Mouse (Mus musculus) right cerebral cortex, postnatal 4 days (tissue): ENCODE data around the gene Gm10837.
A peak's percentile ranks its signal among the peaks of the same experiment; 100 is the strongest.

Experiments
- DNase-seq: peaks from one replicate; pipeline ENCODE4 v3.0.0-alpha.2; 2022

Gm10837 gene

DNA sequence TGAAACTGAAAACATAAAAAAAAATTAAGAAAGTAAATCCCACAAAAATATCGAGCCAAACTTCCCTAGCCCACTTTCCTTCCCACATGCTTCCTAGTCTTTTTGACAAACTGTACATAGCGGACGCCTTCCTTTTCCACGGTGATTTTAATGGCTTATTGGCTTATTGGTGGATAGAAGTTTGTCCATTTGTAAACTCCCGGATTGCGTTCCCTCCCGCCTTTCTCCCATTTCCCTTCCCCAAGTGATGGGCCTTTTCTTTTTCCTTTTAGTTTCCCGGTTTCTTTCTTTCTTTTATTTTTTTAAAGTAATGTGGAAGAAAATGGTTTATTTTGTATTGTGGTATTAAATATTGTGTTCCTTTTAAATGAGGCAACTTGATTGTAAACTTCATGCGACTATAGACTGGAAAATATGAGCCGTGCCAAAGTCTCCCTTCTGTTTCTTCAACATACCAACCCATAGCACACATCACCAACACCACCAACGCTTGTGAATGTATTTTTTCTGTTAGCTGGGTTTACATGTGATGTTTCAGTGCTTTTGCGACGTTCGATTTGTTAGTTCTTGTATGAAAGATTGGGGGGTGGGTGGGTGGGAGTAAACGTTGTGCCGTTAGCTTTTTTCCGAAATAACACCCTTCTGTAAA, 10.8 kb upstream of the Gm10837 start:
- no peak for DNase-seq

DNA sequence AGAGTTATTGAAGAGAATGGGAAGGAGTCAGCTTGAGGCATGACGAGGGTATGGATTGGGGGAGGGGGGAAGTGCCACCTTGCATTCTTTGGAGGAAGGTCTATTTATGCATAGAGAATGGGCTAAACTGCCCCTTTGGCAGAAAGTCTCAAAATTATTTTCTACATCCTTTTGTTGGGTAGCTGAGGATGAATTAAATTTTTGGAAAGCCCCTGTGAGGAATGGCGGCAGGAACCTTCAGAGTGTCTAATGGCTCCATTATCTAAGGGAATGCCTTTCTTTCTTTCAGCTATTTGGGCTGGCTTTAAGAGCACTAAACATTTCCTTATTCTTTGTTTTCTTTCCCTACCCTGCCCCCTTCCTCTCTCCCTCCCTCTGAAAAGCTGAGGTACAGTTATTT, 10.0 kb upstream of the Gm10837 start:
- DNase-seq = no peak

DNA sequence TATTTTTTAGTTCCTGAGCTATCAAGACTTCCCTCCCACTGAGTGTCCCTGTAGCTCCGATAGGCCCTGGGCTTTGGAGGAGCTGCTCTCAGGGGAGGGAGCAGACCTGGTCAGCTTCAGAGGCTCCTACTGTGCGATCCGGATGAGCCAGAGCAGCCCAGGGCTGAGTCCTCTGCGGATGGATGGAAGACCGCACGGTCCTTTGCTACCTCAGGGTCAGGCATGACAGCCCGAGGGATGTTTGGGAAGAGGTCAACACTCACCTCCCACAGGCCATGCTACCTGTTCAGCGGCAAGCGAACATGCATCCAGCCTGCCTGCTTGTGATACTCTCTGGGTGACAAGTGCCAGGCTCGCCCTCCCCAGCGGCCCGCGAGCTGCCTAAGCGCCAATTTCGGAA, 9.2 kb upstream of the Gm10837 start:
- no peak for DNase-seq

DNA sequence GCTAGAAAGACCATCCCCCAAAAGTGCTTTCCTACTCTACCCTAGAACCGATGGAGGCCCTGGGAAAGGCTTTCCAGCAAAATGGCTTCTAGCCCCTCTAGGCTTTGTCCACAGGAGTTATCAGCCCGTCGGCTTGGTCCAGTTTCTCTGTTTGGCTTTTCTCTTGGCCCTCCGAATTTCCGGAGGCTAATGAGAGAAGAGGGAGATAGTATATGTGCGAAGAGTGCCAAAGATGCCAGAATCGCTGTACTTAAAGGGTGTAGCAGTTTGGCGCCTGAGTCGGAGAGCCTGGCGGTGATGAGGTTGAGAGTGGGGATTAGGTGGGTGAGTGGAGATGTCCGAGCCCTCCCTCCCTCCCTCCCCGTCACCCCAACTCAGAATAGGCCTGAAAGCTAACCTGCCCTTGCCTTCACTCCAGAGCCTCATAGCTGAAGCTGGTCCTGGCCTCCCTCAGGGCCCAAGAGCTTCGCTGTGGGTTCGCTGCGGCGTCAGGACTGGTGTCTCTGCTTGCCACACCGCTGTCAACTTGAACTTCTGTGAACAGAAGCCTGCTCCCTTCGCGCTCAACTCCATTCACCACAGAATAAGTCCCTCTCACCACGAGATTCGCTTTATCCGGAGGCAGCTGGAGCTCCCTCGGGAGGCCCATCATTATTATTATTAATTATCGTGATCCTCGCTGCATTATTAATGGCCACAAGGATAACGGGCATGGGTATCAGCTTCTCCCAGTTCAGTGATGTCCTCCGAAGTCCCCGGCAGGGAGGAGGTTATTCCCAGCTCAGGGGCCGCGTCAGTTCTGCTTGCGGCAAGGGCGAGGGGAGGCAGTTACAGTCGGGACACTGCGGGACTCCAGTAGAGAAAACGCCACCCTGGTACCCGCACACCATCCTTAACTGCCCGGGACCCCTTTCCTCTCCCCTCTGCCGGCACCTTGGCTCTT, 8.0 kb upstream of the Gm10837 start:
- DNase-seq = no peak

DNA sequence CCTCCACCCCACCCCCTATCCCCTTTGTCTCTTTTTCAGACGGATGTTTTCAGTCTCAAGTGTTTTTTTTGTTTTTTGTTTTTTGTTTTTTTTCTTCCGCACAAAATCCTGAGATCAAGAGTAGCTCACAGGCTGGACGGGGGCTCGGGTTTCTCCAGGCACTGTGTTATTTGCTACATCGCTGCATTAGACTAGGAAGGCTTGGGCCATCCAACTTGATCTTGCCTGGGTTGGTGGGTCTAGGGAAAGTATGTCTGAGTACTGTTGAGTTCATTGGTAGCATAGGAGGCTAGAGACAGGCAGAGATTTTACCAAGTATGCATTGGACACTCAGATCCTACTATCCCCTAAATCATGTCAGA, 7.4 kb upstream of the Gm10837 start:
- DNase-seq = no peak

DNA sequence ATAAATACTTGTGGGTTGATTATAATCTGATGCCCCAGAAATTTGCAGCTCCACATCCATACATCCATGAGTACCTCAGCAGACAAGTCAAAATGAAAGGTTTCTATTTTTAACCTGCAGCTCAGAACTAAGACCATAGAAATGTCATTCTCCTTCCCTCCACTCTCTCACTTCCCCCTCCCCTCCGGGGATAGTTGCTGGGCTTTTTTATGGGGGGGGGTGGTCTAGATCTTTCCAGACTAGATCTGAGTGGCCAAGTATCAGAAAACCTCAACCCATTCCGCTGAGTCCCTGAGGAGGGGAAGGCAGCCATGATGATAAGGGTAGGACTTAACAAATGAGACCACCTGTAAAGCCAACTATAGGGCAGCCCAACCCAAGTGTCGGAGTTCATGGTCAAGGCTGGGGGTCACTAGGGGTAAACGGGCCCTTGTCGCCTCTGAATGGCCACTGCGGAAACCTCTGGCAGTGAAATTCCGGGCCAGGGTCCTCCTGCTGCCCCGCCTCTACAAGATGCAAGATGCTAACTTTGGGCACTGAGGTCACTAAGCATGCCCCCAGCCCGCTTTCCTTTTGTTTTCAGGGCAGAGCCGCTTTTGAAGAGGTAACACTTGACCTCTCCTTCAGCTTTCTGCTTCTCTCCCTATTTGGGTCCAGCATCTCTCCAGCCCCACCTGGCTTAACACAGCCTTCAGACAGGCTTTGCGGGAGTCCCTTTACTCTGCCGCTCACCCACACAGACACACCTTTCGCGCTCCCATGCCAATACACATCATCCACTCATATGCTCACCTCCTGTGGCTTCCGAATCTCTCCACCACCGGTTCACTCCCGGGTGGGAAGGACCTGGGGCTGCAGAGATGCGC, 6.6 kb upstream of the Gm10837 start:
- DNase-seq = no peak

DNA sequence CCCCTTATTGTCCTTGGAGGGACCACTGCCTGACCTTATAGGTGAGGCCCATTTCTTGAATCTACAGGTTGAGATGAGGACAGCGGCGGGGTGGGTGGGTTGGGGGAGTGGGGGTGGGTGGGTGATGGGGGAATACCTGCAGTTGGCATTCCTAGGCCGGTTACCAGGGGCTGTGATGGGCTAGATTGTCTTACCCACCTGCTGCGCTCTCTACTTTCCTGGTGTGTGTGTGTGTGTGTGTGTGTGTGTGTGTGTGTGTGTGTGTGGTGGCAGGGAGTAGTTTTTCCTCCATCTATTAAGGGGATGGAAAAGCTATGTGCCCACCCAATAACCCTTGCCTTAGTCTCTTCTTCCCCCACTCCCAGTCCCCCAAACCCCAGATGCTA, 5.9 kb upstream of the Gm10837 start:
- DNase-seq = no peak

DNA sequence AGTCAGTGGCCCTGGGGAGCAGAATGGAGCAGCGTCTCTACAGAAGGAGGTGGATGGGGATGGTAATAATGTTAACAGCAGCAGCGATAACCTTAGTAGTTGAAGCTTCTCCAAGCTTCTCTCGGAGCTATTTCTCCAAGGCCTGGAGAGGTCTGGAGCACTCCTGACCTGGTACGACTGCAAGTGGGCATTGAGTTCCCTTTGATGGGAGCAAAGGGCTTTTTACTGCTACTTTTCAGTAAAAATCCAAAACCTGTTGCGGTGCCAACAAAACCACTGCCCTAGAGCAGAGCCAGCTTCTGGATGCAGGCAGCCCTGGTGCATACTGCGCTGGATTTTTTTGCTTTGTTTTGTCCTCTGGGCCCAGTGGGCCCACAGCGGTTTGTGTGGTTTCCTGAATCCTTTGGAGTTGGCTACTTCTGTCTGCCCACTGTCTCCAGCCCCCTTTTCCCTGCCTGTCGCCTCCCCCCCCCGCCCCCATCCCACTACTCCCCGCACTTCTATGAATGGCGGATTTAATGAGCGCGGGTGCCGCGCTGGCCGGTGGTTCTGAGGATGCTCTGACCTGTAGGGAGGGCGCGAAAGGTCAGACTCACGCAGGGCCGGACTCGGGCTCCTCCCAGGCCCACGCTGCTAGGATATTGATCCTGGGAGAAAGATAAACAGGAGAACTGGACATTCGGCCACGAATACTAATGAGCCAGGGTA, 5.4 kb upstream of the Gm10837 start:
- no peak for DNase-seq

DNA sequence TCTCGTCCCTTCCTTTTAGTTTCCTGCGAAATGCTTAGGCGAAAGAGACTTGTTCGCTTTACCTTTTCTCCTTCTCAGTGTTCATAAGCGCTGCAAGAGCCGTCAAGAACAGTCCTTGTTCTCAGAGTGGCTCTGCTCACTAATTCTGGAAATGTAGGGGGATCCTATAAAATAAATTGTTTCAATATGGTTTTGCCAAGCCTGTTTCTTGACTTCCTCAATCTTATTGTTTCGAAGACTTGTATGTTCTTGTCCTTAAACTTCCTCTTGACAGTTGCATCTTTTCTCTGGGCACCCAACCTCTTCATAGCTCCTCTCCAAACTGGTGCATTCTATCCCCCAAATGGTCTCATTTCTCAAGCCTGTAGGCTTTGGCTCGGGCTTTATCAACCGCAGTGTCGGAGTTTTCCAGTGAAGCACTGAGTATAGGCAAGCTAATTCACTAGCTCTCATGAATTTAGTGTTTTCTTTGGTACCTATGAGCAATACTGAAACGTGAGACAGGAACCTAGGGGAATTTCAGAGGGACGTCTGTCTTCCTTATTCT, 4.7 kb upstream of the Gm10837 start:
- DNase-seq = no peak

DNA sequence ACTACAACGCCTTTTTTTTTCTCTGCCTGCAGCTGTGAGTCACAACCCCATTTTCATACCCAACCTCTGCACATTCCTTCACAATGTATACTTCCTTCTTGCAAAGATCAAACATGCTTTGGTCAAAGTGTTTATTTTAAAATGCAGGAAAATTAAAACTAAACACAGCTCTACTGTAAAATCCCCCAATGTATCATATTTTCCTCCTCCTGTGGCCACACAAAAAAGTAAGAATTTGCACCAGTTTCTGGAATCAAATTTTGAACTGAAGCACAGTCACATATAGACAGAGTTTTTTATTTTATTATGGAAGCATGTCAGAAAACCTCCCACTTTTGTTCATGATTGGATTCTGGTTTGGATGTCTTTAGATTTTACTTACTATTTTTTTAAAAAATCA, 3.8 kb upstream of the Gm10837 start:
- DNase-seq = no peak

DNA sequence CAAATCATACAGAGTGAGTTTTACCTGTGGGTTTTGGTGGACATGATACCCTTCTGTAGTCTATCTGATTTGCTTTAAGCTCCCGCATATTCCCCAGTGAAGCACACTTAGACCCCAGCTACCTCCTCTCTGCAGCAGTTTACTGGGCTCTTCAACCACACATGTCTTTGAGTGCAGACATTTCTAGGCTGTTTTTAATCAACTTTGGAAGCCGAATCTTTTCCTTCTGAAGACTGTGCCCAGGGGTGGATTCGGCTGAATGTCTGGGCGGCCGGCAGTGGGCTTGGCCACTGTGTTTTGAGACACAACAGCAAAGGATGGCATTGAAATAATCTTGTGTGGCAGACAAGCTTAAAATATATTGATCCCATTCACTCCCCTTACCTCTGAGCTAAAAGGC, 3.0 kb upstream of the Gm10837 start:
- no peak for DNase-seq

DNA sequence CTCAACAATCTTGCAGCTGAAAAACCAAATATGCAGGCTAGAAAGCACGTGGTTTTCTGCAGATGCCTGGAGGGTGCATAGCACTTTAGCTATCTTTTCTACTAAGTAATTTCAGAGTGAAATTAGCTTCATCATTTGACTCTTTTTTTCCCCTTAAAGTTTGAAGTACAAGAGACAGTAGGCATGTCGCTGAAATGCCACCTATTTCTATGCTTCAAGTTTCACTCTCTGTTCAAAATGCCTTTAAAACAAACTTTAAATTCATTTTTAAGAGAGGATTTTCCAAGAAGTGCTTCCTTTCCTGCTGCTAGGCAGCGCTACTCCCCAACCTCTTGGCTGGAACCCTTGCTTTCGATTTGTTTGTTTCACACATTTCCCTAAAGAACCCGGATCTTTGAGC, 1.3 kb upstream of the Gm10837 start:
- no peak for DNase-seq

DNA sequence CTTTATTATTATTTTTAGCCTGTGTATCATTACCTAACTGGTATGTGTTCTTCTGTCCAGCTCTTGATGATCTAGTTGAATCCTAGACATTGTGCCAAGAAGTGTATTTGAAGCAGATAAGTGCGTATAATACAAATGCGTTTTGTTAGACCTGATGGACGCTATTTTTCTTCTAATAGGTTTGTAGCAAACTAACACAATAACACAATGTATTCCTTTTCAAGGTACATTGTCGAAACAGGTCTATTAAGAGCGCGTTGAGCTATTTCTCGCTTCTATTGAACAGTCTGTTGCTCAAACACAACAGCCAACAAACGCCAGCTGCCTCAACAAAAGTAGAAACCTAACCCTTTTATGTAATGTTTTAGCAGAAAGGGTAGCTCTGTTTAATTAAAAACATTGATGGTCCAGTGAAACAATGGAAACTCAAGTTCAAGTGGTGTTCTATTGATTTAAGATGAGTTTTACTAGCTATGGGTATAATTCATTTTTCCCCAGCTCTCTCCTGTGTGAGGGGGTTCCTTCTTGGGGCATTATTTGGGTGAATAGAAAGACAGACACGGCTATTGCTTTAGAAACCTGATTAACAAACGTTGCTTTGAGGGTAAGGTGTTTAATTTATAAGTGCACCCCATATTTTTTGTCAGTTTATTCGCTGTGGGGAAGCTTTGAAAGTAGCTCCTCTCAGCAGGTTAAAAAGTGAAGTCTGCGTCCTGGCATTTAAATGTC, 536 bp upstream of the Gm10837 start:
- DNase-seq = no peak

DNA sequence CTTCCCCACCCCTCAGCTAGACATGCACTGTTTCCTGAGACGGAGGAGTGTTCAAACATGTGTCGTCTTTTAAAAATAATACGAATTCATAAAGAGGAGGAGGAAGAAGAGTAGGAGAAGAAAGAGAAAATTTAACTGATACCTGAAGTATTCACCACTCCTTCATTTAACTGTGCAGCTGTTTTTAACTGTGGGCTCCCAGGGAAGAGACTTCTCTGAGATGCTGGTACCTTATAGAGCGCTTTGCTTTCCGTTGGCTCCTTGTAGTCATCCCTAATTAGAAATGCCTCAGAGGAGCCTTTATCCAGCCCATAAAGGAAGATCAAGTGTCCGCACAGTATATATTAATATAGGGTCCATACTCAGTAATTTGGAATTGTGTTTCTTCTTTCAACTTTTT, 1.1 kb downstream of the Gm10837 start:
- no peak for DNase-seq

DNA sequence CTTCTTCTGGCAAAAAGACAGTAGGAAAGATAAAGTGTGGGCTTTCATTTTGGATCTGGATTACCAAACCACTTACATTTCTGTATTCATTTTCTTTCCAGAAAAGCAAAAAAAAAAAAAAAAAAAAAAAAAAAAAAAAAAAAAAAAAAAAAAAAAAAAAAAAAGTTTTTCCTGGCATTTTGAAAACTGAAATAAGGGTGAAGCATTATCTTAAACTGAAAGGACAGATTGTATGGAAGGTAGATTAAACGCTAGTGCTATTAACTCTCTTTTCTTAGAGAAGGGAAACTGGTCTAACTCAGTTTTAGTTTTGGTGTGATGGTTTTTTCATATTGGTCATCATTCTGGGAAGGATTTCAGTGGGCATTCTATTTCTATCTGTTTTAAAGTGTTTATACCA, 1.6 kb downstream of the Gm10837 start:
- no peak for DNase-seq

DNA sequence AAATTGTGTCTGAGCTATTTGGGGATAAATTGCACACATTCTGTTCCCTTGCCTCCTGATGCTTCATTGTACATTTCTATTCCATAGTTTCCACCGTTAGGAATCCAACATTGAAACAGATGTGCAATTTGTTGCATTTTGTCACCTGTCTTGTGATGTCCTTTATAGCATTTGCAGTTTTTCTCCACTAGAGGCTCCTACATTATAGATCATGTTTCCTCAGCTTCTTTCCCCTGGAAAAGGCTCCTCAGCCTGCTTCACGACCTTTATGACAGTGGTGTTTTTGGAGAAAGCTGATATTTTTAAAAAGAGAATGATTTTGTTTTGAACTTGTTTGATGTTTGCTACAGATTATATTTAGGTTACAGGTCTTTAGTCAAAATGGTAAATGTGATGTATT, 18.7 kb downstream of the Gm10837 start:
- no peak for DNase-seq

DNA sequence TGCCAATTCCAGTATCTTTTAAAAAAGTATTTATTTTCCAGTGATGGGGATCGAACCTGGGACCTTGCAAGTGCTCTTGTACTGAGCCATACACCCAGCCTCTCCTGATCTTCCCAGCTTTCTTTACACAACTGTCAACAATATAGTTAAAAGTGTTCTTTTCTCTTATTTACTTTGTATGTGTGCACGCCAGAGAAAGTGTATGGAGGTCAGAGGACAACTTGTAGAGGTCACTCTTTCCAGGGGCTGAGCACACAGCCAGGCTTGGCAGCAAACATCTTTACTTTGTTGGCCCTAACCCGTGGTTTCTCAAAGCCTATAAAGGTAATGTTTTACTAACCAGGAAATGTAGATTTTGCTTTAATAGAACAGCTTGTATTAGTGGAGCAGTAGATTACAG, 21.1 kb downstream of the Gm10837 start:
- no peak for DNase-seq

DNA sequence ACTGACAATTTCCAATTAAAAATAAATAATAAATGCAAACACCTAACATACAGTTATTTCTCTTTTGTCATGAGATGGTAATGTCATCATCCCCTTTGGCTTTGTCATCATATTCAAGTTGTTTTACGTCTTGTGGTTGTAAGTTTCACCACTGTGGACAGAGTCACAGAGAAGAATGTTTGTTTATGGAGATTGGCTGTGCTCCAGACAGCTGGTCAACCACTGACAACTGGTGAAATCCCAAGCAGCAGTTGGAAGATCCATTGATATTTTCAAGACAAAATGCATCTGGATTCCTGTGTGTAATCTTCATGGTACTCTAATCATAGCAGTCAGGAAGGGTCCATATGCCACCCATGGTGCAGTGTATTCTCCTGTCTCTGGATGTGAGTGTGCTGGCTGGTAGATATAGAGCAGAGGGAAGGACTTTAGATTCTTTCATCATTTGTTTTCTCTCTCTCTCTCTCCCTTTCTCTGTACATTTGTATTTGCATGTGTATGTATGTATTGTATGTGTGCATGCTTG, 23.2 kb downstream of the Gm10837 start:
- no peak for DNase-seq

DNA sequence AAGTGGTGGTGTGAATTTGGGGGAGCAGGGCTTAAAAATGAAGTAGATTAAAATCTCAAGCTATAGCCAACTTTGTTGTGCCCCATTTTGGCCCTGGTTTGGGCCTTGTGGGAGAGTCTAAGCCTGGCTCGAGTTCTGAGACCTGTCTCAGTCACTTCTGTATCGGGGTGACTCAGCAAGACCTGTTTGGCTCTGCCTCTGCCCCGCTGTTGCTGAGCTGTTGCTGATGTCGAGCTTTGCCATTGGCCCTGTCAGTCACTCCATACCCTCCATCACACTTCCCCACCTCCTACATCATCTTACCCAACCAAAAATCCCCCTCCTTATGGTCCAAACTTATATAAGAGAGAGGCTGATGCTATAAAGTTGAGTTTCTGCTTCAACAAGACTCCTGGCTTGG, 38.1 kb downstream of the Gm10837 start:
- no peak for DNase-seq

DNA sequence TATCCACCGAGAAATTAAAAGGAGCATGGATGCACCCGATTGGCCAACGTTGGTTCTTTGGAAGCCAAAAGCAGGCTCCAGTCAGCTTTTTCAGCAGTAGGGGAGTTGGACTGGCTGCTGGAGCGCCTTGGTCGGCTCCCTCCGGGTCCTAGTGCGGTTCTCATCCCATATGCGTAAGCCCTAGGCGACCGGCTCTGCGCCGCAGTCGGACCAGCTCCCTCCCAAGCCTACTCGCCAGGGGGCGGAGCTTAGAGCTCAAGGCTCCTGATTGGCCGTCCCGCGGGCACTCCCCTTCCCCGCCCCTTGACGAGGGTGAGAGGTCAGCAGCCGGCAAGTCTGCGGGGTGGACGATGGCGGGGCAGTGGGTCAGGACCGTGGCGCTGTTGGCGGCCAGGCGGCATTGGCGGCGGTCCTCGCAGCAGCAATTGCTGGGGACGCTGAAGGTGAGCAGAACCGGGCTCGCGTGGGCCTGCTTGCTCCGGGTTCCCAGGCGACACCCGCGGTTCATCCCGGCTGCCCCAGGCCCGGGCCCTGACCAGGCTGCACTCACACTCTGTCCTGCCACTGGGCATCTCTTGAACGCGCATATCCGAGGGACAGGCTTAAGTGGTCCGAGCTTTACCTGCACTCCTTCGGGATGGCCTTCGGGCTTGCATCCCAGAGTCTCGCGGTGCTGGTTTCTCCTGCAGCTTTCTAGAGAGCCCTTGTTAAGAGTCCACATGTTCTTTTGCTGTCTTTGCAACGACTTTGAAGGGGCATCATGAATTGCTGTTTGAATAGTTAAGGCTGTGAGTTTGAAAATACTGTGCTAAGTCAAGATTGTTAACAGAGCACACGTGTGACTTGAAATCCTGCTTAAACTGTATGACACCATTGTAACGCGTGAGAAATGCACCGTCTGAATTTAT, 43.9 kb downstream of the Gm10837 start, which contains the start of gene Pcca:
Gene Pcca, plus strand, starts transcription at position 308 of the 908 bp plus-strand sequence.
- DNase-seq = peak; percentile 92
